Mouse (Mus musculus): ENCODE results near the gene 4930503B20Rik.

- TF ChIP-seq CTCF (IDR thresholded peaks at IDR 0.05; ENCODE audit: low read depth, low read length) (no peak), GATA1 (IDR thresholded peaks at IDR 0.05; ENCODE audit: borderline replicate concordance, low read length) (no peak), POLR2AphosphoS5 (IDR thresholded peaks at IDR 0.05; ENCODE audit: insufficient replicate concordance, low read depth, low read length) (no peak)
Observed at GRCm38 (mm10) chr3:146625766-146626165, 25.4 kb downstream of the 4930503B20Rik start.
